Mouse (Mus musculus): ENCODE results near the gene Gm572.

Gene Gm572

GRCm38 (mm10) chr4:148625756-148626622 is 17.1 kb upstream of the Gm572 start:
- DNase-seq: peak; percentile 50 to 56

DNA sequence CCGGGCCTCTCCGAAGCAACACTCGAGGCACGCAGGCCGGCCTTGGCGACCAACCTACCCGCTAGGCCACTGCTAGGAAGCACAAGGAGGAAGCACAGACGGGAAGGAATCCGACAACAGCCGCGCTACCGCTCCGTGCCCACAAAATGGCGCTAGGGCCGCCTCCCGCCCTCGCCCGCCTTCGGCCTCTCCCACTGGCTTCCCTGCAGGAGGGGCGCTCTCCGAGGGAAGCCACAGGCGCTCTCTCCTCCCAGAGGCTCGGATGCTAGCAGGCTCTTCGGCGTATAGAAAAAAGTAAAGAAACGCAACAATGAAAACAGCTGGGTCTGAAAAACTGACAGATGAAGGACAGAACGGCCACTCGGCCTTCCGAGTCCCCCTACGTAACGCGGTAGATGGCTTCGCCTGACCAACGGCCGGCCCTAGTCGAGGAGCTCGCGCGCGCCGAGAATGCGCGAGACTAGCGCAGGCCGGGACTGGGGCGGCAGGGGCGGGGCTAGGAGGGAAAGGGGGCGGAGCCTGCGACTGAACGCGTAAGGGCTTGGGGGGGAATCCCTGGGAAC is 16.4 kb upstream of the Gm572 start, which contains the start of gene Tardbp:
Tardbp (minus strand) TSS at position 397 of the 563 bp plus-strand sequence.
- DNase-seq: peak; percentile 97 to 99

GRCm38 (mm10) chr4:148627246-148627645 is 15.9 kb upstream of the Gm572 start:
- no peak for DNase-seq

DNA sequence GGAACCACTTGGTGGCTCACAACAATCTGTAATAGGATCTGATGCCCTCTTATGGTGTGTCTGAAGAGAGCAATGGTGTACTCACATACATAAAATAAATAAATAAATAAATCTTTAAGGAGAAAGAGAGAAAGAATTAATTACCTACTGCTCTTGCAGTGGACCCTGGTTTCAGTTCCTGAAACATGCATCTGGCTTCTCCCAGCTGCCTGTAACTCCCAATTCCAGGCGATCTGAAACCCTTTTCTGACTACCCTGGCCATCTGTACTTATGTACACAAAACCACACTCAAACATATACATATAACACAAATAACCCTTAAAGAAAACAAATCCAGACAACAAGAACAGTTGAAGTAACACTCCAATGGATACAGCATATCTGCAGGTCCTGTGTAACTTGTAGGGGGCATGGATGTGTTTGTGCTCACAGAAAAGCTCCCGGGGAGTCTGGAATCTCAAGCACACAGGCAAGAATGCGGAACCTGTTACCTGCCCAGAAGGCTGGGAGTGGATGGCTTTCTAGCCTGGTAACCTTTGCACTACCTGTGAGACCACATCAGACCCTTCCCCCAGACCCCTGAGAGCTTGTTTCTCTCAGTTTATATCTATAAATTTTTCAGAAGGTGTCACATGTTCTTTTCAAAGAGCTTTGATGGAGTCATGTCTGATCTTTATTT is 11.0 kb upstream of the Gm572 start:
- peak; percentile 37 to 43 for DNase-seq

- DNase-seq: no peak
Measured at GRCm38 (mm10) chr4:148633395-148634061, 9.6 kb upstream of the Gm572 start.

DNA sequence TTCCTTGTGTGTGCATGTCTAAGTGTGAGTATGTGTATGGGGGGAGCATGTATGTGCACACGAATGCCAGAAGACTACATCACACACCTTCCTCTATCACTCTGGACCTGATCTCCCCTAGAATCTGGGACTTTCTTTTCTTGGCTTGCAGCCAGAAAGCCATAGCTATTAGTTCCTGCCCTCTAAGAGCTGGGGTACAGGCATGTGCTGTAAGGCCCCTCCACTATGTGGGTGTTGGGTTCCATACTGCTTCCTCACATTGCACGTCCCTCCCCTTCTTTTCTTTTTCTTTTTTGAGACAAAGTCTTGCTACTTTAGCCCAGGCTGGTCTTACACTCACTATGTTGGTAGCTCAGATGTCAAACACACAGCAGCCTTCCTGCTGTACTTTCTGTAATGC is 7.8 kb upstream of the Gm572 start:
- DNase-seq: no peak

DNA sequence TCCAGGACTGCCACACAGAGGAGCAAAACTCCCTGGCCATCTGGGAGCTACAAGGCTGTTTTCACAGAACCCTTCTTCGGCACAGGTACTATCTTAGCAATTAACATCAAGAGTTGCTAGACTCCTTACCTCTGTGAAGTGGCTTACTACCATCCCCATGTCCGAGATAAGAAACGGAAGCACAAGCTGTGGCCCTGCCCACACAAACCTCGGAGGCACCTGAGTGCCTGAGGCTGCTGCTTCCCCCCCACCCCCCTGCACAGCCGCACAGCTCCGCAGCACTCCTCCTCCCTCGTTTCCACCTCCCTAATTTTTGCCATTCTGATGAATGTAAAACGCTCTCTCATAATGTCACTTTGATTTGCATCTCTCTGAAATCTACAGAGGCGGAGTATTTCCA is 4.8 kb upstream of the Gm572 start:
- DNase-seq: no peak

DNA sequence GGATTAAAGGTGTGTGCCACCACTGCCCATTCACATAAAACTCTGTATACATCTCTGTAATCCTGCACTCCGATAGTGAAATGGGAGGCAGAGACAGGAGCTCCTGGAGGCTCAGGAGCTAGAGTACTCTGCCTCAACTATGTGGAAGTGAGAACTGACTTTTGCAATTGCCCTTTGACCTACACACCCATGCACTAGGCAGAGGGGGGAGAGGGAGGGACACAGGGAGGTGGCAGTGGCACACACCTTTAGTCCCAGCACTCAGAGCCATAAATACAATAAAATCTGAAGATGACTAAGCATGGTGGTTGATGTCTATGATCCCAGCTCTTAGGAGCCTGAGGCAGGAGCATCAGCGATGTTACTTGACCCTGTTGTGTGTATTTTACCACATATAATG is 3.7 kb upstream of the Gm572 start:
- DNase-seq: peak in 1 of 2 experiments; percentile 32

GRCm38 (mm10) chr4:148641121-148641520 is 2.0 kb upstream of the Gm572 start:
- peak; percentile 71 to 87 for DNase-seq

DNA sequence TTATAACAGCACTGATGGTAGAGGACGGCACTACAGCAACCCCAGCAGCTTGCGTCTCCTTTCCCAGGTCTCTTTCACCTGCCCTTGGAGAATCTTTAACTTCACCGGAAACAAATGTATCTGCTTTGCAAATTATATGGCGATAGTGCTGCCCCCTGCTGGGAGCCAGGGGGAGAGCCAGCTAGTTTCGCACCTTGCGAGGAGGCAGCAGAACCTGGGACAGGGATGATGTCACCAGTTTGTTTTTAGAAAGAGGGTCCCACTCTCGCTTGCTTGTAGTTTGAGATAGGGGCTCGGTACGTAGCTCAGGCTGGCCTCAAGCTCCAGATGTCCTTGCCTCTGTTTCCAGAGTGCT is 1.0 kb downstream of the Gm572 start:
- peak; percentile 87 to 90 for DNase-seq

GRCm38 (mm10) chr4:148644926-148645325 is 1.8 kb downstream of the Gm572 start:
- DNase-seq: peak in 1 of 2 experiments; percentile 32

DNA sequence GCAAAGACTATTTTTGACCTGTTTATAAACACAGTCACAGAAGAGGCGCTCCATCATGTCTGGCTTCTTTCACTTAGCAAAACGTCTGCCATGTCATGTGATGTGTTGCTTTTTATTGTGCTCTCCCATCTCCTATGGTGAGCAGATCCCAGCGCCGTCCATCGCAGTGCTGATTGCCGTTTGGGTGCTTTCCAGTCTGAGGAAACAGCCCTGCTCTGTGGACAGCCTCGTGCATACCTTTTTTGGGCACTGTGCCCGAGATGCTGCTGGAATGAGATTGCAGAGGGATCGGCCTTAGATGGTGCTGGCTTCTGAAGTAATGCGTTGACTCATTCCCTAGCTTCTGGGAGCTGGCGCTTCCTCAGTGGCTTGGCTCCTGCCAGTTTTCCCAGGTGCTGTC is 3.5 kb downstream of the Gm572 start:
- peak in 1 of 2 experiments; percentile 26 for DNase-seq

GRCm38 (mm10) chr4:148649309-148649708 is 6.2 kb downstream of the Gm572 start:
- DNase-seq: peak in 1 of 2 experiments; percentile 35

GRCm38 (mm10) chr4:148651045-148651444 is 7.9 kb downstream of the Gm572 start:
- DNase-seq: peak; percentile 42 to 51

DNA sequence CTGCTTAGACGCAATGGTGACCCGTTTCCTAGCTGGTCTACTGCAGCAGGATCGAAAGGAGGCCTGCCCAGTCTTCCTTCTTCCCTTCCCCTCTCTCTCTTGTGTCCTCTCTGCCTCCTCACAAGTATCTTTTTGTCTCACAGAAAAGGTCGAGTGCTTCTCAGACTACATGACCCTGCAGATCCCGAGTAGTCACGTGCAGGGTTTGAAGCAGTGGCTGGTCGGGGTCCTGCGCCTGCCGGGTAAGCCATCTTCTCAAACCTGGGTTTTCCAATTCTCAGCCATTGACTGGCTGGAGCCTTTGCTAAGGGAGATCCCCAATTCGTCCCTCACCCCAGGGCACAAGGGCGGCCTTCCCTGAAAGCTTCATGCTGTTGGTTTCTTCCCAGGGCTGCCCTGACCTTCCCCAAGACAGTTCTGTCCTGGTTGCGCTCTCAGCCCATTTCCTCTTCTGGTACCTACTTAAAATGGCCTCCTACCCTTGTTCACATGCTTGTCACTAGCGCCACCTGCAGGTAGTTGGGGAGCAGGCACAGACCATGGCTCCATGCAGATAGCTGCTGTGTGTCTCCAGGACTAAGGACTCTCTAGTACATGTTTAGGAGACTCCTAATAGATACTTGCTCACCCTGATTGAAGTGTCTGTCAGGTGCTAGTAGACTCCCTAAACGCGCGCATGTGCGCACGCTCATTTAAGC is 11.7 kb downstream of the Gm572 start:
- peak; percentile 55 to 81 for DNase-seq

GRCm38 (mm10) chr4:148656691-148657258 is 13.7 kb downstream of the Gm572 start:
- no peak for DNase-seq

DNA sequence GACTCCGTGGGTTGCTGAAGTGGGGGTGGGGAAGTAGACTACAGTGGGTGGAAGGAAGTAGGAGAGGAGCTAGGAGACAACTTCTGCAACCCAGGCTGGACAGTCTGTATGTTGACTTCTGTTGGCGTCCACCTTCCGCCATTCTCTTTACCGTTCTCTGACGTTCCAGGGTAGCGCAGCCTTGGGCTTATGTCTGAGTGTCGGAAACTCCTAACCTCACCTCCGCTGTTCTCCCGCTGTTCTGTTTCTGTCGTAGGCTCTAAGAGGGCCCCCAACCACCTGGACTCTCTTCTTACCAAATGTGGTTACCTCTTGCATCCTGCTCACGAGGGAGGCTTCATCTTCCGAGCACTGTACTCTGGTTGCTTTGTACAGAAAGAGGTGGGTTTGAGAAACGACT is 14.7 kb downstream of the Gm572 start:
- DNase-seq: no peak

- no peak for DNase-seq
Measured at GRCm38 (mm10) chr4:148660174-148660573, 17.1 kb downstream of the Gm572 start.

- peak; percentile 77 to 92 for DNase-seq
Measured at GRCm38 (mm10) chr4:148662168-148662965, 19.2 kb downstream of the Gm572 start.

GRCm38 (mm10) chr4:148663326-148663725 is 20.2 kb downstream of the Gm572 start:
- DNase-seq: no peak

GRCm38 (mm10) chr4:148664021-148664420 is 20.9 kb downstream of the Gm572 start:
- no peak for DNase-seq
